Mouse (Mus musculus) thymus, postnatal 10 days (tissue): ENCODE measurements around the gene Gzf1.
A peak's percentile ranks its signal among the peaks of the same experiment; 100 is the strongest.

Experiments
- DNase-seq, 2 experiments: peaks; one replicate each; pipeline ENCODE4 v3.0.0; 2021; ENCODE audit warnings: low spot score in 2 of 2

Gene Gzf1

DNA sequence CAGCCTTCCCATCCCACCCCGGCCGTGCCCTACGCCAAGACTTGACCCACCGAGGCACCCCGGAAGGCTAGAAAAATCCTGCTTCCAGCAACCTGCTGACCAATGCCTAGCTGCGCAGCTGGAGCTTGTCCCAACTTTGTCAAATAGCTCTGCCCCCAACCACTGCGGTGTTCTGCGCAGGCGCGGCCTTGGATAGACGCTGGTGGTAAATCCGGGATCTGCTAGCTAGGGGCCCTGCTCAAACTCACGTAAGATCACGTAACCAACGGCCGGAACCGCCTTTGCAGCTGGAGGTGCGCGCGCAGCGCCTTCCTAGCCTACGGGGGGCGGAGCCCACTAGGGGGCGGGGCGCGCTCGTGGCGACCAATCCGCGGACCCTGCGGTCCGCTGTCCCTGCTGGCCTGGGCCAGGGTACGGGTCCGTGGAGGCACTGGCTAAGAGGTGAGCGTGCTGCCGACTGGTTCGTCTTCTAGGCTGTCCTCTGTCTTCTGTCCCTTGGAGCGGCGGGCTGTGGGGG, at the start of gene Gzf1:
Gene Gzf1 (plus strand): TSS at position 249 of the 517 bp plus-strand sequence.
- DNase-seq = peak; percentile 96 to 99

DNA sequence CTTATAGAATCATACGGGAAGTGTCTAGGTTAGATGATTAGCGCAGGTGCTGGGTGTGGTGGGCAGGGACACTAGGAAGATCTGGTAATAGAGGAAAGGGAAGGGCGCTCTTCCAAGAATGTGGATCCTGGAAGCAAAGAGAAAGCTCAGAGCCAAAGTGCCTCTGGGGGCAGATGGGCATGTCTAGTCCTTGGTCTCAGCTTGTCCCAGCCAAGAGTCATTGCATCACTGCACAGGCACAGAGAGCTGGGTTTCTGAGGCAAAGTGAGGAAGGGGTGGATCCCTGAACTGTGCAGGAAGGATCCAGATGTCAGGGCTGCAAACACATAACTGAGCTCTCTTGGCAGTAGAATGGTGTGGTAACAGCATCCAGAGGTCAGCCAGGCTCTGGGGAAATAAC, 49.2 kb upstream of the Gzf1 start:
- DNase-seq = no peak

DNA sequence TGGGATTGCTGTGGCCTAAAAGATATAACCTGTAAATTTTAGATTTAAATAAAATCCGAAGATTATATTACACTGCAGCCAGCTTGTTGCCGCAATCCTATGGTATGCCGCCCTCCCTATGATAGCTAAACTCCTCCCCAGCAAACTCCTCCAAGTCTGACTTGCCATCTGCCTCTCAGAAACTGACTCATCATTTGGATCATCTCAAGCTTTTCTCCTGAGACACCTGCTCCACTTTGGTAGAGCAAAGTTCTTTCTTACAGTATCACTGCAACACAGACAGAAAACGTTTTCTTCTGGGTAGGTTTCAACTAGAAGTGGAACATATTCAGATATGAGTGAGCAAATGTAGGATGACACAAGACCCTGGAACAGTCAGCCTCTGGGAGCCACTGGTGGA, 46.4 kb upstream of the Gzf1 start:
- DNase-seq = no peak

DNA sequence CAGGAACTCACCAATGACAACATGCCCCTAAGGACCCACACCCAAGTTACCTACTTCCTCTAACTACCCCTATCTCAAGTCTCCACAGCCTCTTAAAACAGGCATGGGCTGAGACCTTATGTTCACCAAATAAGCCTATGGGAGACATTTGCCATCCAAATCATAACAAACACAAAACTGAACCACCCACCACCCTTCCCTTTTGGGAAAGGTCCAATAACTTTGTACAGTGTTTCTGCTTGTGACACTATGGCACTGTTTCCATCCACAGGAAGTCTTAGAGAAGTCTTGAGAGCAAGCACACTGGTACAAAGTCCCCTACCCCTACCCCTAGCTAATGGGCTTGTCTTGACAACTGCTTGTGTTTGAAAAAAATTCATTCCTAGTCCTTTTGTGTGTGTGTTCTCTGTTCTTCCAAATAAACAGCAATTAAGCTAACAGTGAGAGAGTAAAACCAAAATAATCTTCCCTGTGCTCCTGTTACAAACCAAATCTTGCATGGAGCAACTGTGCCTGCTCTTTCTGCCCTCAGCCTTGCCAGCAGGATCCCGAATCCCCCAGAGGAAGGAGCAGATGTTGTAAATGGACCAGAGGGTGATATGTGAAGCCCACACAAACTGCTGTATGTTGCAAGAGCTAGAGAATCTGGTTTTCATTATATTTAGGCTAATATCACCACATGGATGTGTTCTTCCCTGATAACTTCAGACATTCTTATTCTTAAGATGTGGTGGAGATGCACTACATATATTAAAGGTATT, 38.0 kb upstream of the Gzf1 start:
- no peak for DNase-seq

DNA sequence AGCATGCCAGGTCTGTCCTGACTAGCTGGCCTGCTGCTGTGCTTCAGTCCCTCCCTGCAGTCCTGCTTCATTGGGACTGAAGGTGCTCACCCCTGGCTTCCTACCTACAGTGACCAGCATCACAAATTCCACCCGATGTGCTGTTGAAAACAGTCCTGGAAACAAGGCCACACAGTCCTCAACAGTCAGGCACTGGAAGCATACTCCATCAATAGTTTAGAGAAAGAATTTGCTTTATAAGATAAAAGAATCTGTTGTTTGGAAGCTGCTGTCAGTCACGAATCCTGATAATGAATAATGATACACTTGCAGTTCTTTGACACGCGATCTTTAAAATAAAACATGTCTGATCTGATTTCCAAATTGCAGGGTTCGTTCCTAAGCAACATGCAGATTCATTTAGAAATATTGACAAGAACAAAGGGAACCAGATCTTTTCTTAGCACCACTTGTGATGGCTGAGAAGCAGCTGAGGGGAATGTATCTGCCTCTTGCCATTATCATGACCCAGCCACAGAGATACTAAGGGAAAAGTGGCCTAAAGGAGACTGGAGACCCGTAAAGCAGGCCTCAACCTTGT, 36.3 kb upstream of the Gzf1 start:
- DNase-seq = no peak

DNA sequence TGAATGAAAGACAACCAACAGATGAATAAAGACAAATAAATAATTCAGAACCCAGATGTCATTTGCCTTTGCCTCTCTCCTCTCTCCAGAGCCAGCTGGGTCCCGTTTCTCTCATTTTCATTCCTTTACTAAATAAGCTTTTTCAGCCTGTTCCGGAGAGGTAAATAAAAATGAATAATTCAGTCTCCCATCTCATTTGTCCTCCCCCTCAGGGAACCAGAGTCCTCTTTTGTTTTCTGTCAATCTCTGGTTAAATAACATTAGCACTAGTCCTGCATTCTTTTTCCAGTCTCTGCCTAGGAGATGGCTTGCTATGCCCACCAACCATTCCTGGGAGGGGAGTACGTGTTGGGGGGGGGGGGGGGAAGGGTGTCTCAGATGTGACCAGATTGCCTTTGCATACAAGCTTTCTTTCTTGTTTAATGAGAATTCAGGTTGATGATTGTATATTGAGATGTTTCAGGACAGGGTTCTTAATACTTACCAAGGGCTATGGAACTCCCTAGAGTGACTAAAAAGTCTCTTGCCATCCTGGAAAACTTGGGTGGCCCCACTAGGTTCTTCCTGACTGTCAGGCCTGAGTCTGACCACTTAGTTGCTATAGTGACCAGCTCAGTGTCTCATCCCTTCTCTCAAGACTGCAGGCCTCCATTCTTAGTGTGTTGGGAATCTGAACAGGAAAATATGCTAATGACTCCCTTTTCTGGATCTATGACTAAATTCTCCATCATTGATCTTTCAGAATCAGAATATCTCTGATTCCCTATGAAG, 30.1 kb upstream of the Gzf1 start:
- no peak for DNase-seq

DNA sequence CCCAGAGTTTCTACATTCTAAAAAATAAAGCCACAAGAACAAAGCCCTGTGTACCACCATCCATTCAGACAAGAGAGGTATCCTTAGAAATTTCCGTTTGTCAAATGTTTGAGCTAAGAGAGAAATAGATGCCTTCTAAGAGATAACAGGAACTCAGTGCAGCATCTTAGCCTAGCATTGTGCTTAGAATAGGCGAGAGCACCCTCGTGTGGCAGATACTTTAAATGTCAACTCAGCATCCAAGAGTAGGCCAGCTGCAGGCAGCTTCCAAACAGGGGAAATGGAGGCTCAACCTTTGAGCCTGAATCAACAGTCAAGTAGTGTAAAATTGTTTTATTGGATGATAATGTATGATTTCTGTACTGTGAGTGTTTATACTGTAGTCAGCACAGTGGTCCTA, 25.9 kb upstream of the Gzf1 start:
- peak; percentile 21 to 60 for DNase-seq

DNA sequence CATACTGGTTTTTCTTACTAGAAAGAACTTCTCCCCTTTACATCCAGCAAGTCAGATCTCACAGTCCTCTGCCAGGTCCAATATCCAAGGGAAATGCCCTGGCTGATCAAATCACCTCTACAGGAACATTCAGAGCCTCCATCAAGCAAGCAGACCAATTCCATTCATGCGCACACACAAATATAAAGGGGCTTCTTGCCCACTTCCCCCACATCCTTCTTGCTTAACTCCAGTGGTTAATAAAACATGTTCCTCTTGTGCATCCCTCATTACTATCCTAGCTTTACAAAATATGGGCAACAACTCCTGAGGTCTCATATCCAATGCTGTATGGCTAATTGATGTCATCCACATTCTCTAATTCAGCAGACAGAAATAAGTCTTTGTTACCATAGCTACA, 17.4 kb upstream of the Gzf1 start:
- DNase-seq = no peak

DNA sequence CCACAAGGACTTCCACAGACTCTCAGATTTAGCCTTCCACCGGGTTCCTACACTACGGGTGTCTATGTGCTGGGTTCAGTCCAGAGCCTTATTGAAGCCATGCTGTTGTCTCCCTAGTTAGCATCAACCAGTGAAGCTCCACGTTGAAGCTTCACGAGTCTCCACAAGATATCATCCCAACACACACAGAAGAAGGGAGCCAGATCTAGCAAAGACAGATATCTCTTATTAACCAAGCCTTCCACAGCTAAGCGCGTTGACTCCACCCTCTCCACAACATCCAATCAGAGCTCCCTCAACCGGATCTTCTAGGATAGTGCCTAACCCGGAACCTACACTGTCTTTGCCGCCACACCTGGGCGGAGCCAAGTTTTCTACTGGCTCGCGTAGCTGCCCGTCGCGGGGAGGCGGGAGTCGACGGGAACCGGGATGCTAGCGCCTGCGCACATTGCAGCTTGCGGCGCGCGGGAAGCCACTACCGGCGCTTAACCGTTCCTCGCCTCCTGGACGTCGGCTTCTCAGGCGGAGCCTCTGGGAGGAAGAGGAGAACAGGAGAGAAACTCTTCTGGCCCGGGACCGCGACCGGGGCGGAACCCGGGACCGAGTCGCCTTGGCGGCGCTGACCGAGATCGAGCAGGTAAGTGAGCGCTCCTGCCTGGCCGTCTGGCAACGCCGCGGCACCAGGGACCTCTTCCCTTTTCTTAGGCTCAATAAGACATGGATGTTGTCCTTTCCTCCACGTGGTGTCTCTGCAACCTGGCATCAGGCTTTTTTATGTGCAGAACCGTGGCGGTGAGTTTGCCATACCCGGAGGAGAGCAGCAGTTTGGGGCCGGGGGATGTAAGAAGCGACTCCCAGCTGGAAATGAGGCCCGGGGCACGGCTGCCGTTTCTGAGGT, 8.4 kb upstream of the Gzf1 start, which contains the start of gene Nxt1:
Gene Nxt1 (plus strand): TSS at position 403 of the 898 bp plus-strand sequence.
- DNase-seq = peak; percentile 98 to 99

- DNase-seq = no peak
Observed at GRCm38 (mm10) chr2:148677801-148678200, 3.0 kb upstream of the Gzf1 start.

GRCm38 (mm10) chr2:148679346-148679745, 1.5 kb upstream of the Gzf1 start:
- no peak for DNase-seq

DNA sequence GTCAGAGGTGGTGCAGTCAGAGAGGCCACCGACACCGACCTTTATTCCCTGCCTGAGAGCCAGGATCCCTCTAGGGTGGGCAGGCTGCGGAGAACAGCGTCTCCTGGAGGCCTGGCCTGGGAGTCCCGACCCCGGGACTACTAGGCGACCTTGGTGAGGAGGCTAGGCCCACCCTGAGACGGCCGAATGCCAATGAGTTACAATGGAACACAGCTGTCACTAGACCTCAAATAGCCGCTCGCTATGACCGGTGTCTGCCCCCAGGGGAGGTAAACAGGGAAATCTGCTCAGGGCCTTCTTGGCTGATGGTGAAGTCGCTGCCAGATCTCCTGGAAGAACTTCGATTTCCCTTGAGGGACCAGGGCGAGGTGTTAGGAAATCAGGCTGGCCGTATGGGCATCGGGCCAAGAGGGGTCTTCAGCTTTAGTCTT, 653 bp downstream of the Gzf1 start:
- peak; percentile 60 to 70 for DNase-seq

GRCm38 (mm10) chr2:148683031-148683430, 2.2 kb downstream of the Gzf1 start:
- no peak for DNase-seq

- no peak for DNase-seq
Observed at GRCm38 (mm10) chr2:148684972-148685371, 4.1 kb downstream of the Gzf1 start.

DNA sequence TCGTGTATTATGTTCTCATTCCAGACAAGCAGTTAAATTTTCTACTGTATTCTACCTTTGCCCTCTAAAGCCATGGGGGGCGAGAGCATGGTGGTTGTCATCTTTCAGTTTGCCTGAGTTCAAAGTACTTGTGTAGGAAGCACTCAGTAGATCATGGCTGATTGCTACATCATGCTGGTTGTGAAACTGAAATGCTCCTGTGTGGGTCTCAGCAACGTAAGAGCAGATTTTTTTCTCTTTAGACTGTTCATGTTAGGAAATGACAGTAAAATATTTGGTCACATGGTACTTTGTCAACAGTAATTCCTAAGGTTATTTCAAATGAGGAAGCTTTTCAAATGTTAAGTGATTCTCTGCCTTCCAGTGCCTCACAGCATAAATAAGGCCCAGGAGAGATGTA, 4.9 kb downstream of the Gzf1 start:
- no peak for DNase-seq

DNA sequence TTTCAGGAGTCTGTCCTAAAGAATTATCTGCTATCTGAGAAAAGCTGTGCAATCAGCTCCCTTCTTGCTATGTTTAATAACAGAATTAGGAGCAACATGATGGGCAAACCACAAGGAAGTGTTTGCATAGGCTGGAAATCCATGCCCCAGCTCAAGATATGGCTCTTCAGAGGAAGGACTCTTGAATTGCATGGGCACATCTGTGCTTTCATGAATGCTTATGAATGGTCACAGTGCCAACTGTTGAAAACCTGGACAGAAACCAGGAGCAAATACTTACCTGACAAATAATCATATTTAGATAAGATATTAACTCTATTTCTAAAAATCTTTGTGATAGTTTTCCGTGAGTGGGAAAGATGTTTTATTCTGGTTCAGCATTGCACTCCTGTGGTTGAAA, 6.0 kb downstream of the Gzf1 start:
- DNase-seq = no peak

DNA sequence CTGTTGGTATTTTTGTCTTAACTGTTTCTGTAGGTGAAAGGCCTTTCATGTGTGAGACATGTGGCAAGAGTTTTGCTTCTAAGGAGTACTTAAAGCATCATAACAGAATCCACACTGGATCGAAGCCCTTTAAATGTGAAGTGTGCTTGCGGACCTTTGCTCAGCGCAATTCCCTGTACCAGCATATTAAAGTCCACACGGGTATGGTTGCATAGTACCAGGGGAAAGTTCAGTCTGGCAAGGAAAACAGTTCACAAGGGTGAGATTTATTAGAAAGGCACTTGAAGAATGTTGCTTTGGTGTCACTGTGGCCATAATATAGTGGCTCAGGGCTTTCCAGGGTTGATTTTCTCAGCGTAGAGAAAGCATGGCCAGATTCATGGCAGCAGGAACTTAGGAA, 7.1 kb downstream of the Gzf1 start:
- DNase-seq = no peak

- no peak for DNase-seq
Observed at GRCm38 (mm10) chr2:148689444-148690140, 8.8 kb downstream of the Gzf1 start.

DNA sequence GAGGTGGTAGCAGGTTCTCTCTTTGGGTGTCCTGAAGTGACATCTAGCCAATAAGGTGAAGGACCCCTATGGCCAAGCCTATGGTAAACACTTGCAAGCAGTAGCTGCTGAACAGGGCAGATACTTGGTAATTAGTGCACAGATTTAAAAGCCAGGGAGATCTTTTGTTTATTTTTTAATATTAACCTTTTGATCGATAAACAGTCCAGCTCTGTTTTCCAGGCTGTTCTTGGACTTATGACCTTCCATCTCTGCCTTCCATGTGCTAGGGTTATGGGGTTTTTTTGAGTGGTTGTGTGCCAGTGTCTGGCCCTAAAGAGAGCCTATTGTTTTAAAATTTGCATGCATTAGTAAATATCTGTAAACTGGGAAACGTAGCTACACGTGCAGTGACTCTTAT, 9.5 kb downstream of the Gzf1 start:
- no peak for DNase-seq

- DNase-seq = no peak
Observed at GRCm38 (mm10) chr2:148690781-148691180, 10.0 kb downstream of the Gzf1 start.

DNA sequence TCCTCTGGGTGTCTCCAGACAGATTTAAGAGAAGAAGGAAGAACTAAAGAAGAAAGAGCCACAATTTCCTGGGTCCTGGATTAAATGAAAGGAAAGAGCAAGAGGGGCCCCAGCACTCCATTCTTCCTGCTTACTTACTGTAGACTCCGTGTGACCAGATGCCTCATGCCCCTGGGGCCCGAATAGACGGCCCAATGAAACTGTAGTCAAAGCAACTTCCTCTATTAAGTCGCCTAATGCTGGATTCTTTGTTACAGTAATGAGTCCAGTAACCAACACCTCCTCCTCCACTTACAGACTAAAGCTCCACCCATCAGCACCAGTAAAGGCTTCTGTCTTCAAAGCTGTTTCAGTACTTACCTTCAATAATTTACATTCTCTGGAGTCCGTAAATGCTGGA, 17.7 kb downstream of the Gzf1 start:
- DNase-seq = no peak
